Mouse (Mus musculus) layer of hippocampus, adult 9-10 months (tissue): ENCODE data around the gene Il6st.

ENCODE experiments used
- DNase-seq: peaks from one replicate; pipeline ENCODE4 v3.0.0; 2022; ENCODE audit warnings: low spot score

The Il6st gene

GRCm38 (mm10) chr13:112482525-112482924 is 18.7 kb downstream of the Il6st start:
- DNase-seq, result no peak

- DNase-seq, result no peak
Observed at GRCm38 (mm10) chr13:112483015-112483414, 19.1 kb downstream of the Il6st start.

GRCm38 (mm10) chr13:112486236-112486635 is 22.4 kb downstream of the Il6st start:
- DNase-seq, result no peak

- no peak for DNase-seq
Observed at GRCm38 (mm10) chr13:112486676-112487075, 22.8 kb downstream of the Il6st start.

GRCm38 (mm10) chr13:112490036-112490435 is 26.2 kb downstream of the Il6st start:
- DNase-seq, result no peak

- no peak for DNase-seq
Observed at GRCm38 (mm10) chr13:112491636-112492284, 27.9 kb downstream of the Il6st start.

- DNase-seq, result no peak
Observed at GRCm38 (mm10) chr13:112492285-112492678, 28.4 kb downstream of the Il6st start.

GRCm38 (mm10) chr13:112494590-112494989 is 30.7 kb downstream of the Il6st start:
- DNase-seq, result no peak

- no peak for DNase-seq
Observed at GRCm38 (mm10) chr13:112500027-112500426, 36.2 kb downstream of the Il6st start.

- no peak for DNase-seq
Observed at GRCm38 (mm10) chr13:112500466-112500865, 36.6 kb downstream of the Il6st start.

- no peak for DNase-seq
Observed at GRCm38 (mm10) chr13:112503846-112504245, 40.0 kb downstream of the Il6st start.

- DNase-seq, result no peak
Observed at GRCm38 (mm10) chr13:112505436-112505835, 41.6 kb downstream of the Il6st start.

GRCm38 (mm10) chr13:112506766-112507165 is 42.9 kb downstream of the Il6st start:
- no peak for DNase-seq

- no peak for DNase-seq
Observed at GRCm38 (mm10) chr13:112507691-112508090, 43.8 kb downstream of the Il6st start.

- DNase-seq, result no peak
Observed at GRCm38 (mm10) chr13:112508487-112508886, 44.6 kb downstream of the Il6st start.

- peak; percentile 52 for DNase-seq
Observed at GRCm38 (mm10) chr13:112509465-112509864, 45.6 kb downstream of the Il6st start.

- DNase-seq, result no peak
Observed at GRCm38 (mm10) chr13:112510437-112511212, 46.8 kb downstream of the Il6st start.

GRCm38 (mm10) chr13:112511261-112511660 is 47.4 kb downstream of the Il6st start:
- no peak for DNase-seq

- no peak for DNase-seq
Observed at GRCm38 (mm10) chr13:112511810-112512209, 47.9 kb downstream of the Il6st start.

GRCm38 (mm10) chr13:112512824-112513223 is 49.0 kb downstream of the Il6st start:
- DNase-seq, result no peak

GRCm38 (mm10) chr13:112514546-112514945 is 50.7 kb downstream of the Il6st start:
- DNase-seq, result no peak

- DNase-seq, result no peak
Observed at GRCm38 (mm10) chr13:112522261-112522660, 58.4 kb downstream of the Il6st start.

- DNase-seq, result no peak
Observed at GRCm38 (mm10) chr13:112522896-112523295, 59.0 kb downstream of the Il6st start.
